Mouse (Mus musculus) kidney, postnatal 0 days (tissue): ENCODE measurements at regions not wholly inside any gene's neighbourhood (a gene's known extent, or its start where the extent isn't known, plus 50 kb on each side); places are given as distances from the start of the nearest gene placed in this dataset.
A peak's percentile ranks its signal among the peaks of the same experiment; 100 is the strongest.

ENCODE experiments used
- ATAC-seq: fragments of 200-750 bp; cut with Nextera tagmentation; replicated peaks from 2 replicates; pipeline ENCODE4 v1.8.0; 2017; ENCODE audit warnings: low read depth, moderate number of reproducible peaks, moderate TSS enrichment, moderate library complexity; ENCODE audit not compliant: low FRiP score
- DNase-seq: peaks from one replicate; pipeline ENCODE4 v3.0.0-alpha.2; 2016; ENCODE audit warnings: low spot score
- H3K27ac ChIP-seq: fragments of 300-500 bp; sonication (generic); 2 replicates; pipeline ENCODE4 v1.5.1; 2014; ENCODE audit warnings: mild to moderate bottlenecking
- H3K27me3 ChIP-seq: fragments of 300-500 bp; sonication (generic); 2 replicates; pipeline ENCODE4 v1.6.1; 2014; ENCODE audit warnings: low read length, mixed read lengths; ENCODE audit not compliant: insufficient read depth
- H3K36me3 ChIP-seq: fragments of 300-500 bp; sonication (generic); 2 replicates; pipeline ENCODE4 v1.6.1; 2014; ENCODE audit warnings: low read length, mixed read lengths; ENCODE audit not compliant: insufficient read depth
- H3K4me1 ChIP-seq: fragments of 300-500 bp; sonication (generic); replicated peaks from 2 replicates; pipeline ENCODE4 v1.6.1; 2014; ENCODE audit warnings: antibody characterized with exemption, low read length, mixed read lengths; ENCODE audit not compliant: insufficient read depth
- H3K4me2 ChIP-seq: fragments of 300-500 bp; sonication (generic); 2 replicates; pipeline ENCODE4 v1.6.1; 2014; ENCODE audit warnings: mild to moderate bottlenecking, low read length, moderate library complexity, mixed read lengths
- H3K4me3 ChIP-seq: fragments of 300-500 bp; sonication (generic); replicated peaks from 2 replicates; pipeline ENCODE4 v1.5.1; 2014; ENCODE audit warnings: low read depth, low read length
- H3K9ac ChIP-seq: fragments of 300-500 bp; sonication (generic); 2 replicates; pipeline ENCODE4 v1.6.1; 2014; ENCODE audit warnings: low read depth, low read length
- H3K9me3 ChIP-seq: fragments of 300-500 bp; sonication (generic); replicated peaks from 2 replicates; pipeline ENCODE4 v1.6.1; 2016; ENCODE audit warnings: low read length, inconsistent platforms, mixed read lengths
- CTCF ChIP-seq: IDR thresholded peaks from 2 replicates; pipeline ENCODE4 v1.5.1; 2016; ENCODE audit warnings: antibody characterized with exemption, low read depth, mild to moderate bottlenecking, moderate library complexity
- WGBS: fragments of 180-500 bp; shearing (Covaris S2); extraction: QIAGEN DNeasy Blood & Tissue Kit; methylation state at CpG from one replicate; pipeline ENCODE4 v1.1.7; 2014; 5-methylcytosine and 5-hydroxymethylcytosine counted together

DNA sequence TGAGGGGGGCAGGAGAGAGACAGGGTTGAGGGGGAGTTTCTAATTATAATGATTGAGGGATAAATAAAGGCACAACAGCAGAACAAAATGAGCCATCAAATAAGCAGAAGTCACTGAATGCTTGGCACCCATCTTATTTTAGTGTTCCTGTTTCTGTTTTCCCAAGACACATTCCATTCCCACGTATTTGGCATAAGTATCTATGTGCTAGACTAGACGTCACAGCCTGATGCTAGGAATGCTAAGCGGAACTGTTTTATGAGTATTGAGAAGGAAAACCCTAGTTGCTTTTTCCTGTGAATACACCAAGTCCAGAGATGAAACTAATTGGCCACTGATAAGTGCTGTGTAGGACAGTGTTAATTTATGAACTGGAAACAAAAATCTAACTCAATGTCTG is 772.4 kb upstream of the Cobl start:
- H3K4me3 ChIP-seq: no peak overlapping the region

More for the DNA sequence above, 772.4 kb upstream of the Cobl start:
- no peak for ATAC-seq
- no peak for TF ChIP-seq CTCF
- DNase-seq: peak; percentile 15
- WGBS: 68% methylated on average over 3 of the region's 3 CpGs
- Histone ChIP-seq H3K36me3 (no peaks in the 10 kb centered on the region), H3K4me1 (no peaks in the 10 kb centered on the region), H3K27me3 (no peaks in the 10 kb centered on the region), H3K9ac (no peak overlapping the region), H3K27ac (no peak overlapping the region), H3K9me3 (no peaks in the 10 kb centered on the region), H3K4me2 (no peak overlapping the region)
